Mouse (Mus musculus): ENCODE data around the gene Lrrc8c.

Lrrc8c gene

GRCm38 (mm10) chr5:105519096-105519975, at the start of gene Lrrc8c:
TSS of gene Lrrc8c (plus strand) at chr5:105519388.
- DNase-seq (ENCODE audit: low read depth, low spot score) = peak; percentile 70

DNA sequence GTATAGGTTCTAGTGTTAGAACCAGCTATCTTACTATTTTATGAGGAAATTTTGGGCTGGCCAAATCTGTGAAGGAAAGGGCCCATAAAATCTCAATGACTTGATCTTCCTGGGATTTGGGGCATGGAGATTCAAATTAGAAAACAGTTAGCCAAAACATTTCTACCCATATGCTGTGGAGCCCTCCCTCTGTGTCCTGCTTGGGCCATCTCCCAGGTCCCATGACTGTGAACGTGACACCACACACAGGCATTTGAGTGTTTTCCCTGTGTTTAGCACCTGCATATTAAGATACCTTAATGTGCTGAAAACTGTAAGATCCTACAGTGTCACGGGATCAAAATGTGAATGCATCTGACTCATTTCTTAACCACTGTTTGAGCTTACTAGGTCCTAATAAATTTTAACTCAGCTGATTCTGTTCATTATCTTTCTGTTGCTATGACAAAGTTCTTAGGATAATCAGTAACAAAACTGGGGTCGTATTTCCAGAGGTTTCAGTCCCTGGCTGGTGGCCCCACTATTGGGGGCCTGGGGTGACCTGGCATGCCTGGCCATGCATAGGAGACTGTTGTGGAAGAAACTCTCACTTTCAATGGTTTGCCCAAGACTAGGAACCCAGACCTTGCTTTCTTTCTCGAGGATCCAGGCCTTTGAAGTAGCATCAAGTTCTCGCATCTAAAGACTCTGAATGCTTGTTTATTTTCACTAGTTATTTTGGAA, 46.0 kb upstream of the Lrrc8c start:
- no peak for DNase-seq (ENCODE audit: low read depth, low spot score)

DNA sequence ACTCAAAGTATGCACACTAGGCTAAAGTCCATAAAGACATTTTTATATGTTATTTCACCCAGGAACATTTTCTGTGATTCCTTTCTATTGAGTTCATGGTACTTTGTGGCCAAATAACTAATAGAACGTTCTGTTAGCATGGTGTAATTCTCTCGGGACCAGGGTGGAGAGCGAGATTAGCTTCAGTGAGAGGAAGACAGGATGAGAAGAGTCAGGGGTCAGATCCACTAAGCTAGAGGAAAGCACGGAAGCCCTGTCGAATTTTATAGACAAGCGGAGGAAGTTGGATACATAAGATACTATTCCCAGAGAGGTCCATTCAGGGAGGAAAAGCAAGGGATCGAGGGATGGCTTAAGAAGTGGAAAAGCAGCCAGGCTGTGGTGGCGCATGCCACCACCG, 41.7 kb upstream of the Lrrc8c start:
- DNase-seq (ENCODE audit: low read depth, low spot score) = no peak

GRCm38 (mm10) chr5:105479673-105480072, 39.5 kb upstream of the Lrrc8c start:
- no peak for DNase-seq (ENCODE audit: low read depth, low spot score)

DNA sequence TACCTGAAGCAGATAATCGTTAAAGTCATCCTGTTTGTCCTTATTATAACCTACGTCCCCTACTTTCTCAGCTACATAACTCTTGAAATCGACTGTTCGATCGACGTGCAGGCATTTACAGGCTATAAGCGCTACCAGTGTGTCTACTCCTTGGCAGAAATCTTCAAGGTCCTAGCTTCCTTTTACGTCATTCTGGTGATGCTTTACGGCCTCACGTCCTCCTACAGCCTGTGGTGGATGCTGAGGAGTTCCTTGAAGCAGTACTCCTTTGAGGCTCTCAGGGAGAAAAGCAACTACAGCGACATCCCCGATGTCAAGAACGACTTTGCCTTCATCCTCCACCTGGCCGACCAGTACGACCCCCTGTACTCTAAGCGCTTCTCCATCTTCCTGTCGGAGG, 38.6 kb upstream of the Lrrc8c start:
- DNase-seq (ENCODE audit: low read depth, low spot score) = no peak

- DNase-seq (ENCODE audit: low read depth, low spot score) = no peak
These were observed 35.6 kb upstream of the Lrrc8c start for GRCm38 (mm10) chr5:105483632-105484031.

DNA sequence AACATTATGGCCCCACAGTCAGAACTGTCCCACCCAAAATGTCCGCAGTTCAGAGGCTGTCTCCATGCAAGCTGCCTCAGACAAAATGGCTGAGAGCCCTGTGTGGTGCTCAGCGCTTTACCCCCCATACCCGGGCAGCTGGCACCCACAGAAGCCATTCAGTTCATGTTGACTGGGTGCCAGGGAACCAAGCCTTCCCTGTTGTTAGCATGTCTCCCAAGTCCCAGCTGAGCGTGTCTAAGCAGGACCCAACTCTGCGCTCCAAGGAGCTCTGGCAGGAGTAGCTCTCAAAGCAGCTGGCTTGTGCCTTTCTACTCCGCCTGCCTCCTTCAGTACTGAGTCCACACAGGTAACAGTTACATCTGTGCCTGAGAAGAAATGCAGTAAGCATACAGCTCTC, 34.9 kb upstream of the Lrrc8c start:
- no peak for DNase-seq (ENCODE audit: low read depth, low spot score)

- DNase-seq (ENCODE audit: low read depth, low spot score) = no peak
These were observed 34.3 kb upstream of the Lrrc8c start for GRCm38 (mm10) chr5:105484891-105485290.

DNA sequence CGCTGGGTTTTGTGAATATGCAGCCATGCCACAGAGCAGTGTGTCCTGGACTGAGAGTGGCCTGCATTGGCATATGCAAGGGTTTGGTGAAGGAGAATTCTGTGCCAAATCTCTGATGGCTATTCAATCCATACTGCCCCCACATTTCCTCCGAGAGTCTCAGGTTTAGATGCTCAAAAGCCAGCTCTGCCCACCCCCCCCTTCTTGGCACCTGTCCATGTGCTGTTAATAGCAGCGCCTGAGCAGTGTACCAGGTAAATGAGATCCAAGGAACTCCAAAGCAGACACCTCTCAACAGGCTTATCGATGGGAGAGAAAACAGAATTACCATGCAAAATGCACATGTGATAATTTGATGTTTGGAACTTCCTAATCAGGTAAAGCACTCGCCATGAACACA, 29.0 kb upstream of the Lrrc8c start:
- DNase-seq (ENCODE audit: low read depth, low spot score) = no peak

- peak; percentile 40 for DNase-seq (ENCODE audit: low read depth, low spot score)
These were observed 27.8 kb upstream of the Lrrc8c start for GRCm38 (mm10) chr5:105491389-105491788.

DNA sequence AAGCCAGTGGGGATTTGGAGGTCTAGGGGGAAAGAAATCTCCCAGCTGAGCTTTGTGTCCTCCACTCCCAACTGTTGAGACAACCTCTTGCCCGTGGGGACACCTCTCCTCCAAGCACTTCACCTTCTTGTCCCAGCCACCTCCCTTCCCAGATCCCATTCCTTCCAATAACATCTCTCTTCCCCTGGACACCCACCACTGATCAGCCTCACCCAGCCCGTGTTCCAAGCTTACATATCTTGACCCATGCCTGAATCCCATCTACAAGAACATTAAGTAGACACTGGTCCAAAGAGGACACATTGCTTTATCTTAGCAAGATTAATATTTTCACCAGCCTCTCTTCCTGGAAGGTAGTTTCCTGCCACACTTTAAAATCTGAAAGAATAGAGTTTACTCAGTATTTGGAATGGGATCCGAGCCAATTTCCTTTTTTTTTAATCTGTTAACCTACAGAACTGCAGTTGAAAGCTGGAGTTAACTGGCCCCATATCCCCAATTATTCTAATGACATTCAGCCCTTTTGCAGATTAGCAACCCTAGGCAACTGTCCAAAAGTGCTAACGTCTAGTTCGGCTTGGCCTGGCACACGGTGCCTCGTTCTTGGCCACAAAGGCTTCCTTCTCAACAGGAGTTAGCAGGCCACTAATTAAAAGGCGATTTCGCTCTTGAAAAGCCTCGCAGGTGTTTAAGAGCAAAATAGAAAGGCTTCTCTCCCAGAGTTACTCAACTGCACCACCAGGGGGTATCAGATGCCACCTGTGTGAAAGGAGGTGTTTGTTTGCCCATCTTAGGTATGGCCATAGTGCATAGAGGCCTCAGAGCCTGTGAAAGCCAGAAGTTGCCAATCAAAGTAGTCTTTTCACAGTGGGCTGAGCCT, 26.6 kb upstream of the Lrrc8c start:
- no peak for DNase-seq (ENCODE audit: low read depth, low spot score)

- DNase-seq (ENCODE audit: low read depth, low spot score) = no peak
These were observed 25.8 kb upstream of the Lrrc8c start for GRCm38 (mm10) chr5:105493377-105493776.

- no peak for DNase-seq (ENCODE audit: low read depth, low spot score)
These were observed 24.8 kb upstream of the Lrrc8c start for GRCm38 (mm10) chr5:105494246-105494917.

DNA sequence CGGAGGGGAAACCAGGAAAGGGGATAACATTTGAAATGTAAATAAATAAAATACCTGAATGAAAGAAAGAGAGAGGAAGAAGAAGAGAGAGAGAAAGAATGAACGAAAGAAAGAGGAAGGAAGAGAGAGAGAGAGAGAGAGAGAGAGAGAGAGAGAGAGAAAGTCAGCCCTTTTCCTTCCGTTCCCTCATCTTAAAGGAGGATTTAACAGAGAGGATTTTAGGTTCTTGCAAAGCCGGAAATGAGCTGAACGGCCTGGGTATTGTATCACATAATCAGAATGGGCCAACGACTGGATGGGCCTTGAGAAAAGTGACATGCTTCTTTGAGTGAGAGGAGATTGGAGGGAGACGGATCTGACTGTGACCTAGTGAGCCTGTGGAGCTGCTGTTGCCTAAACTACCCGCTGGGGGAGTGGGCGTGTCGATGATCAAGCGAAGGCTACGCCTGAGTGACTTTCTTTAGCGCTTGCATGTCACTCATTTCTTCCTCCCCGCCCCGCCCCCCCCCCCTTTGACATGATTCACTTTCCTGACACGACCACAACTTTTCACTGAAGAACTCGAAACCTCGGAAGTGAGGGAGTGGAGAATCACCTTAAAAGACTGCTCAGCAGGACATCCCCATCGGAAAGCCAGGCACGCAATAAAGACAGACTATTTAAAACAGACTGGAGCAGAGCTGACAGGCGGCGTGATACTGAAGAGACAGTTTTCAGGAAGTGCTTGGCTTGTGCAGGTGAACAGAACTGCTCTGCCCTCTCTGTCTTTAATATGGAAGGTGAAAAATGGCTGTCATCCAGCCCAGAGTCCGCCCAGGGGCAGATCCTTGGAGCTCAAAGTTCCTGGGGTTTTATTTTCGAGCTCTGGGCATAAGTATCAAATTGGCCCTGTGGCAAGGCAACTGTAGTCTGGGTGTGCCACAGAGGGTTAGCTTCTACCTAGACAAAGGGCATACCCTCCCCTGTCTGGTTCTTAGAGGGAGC, 24.0 kb upstream of the Lrrc8c start:
- peak; percentile 84 for DNase-seq (ENCODE audit: low read depth, low spot score)

DNA sequence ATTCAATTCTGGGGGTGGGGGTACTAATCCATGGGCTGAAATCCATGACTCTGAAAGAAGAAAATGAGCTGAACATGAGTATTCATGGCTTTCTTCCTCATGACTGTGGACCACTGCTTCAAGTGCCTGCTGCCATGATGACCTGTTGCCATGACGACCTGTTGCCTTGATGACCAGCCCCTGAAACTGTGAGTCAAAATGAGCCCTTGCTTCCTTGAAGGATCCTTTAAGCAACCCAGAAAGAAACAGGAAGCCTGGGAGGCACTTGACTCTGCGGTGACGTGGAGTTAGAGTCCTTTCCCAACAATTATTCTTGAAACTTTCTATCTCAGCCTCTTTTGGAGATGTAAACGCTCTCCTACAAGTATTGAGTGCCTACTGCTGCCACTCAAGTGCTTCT, 23.1 kb upstream of the Lrrc8c start:
- DNase-seq (ENCODE audit: low read depth, low spot score) = no peak

DNA sequence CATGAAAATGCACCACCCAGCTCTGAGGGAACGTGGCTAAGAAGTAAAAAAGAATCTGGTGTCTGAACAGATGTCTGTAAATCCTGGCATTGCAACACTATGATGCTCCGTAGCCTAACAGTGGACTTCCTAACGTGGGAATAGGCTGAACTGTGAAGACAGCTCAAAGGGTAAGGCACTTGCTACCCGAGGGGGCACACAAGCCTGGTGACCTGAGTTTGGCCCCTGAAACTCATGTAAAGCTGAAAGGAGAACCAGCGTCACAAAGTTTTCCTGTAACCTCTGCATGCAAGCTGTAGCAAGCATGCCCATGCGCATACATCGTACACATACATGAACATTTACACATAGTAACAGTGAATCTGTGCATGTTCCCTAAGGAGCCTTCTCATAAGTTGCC, 22.6 kb upstream of the Lrrc8c start:
- DNase-seq (ENCODE audit: low read depth, low spot score) = no peak

- no peak for DNase-seq (ENCODE audit: low read depth, low spot score)
These were observed 20.7 kb upstream of the Lrrc8c start for GRCm38 (mm10) chr5:105498429-105499000.

DNA sequence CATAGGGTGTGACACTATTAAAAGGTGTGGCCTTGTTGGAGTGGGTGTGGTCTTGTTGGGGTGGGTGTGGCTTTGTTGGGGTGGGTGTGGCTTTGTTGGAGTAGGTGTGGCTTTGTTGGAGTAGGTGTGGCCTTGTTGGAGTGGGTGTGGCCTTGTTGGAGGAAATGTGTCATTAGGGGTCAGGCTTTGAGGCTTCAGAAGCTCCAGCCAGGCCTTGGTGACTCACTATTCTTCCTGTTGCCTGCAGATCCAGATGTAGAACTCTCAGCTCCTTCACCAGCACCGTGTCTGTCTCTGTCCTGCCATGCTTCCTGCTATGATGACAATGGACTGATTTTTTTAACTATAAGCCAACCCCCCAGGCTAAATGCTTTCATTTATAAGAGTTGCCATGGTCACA, 19.8 kb upstream of the Lrrc8c start:
- DNase-seq (ENCODE audit: low read depth, low spot score) = no peak

GRCm38 (mm10) chr5:105500132-105501121, 18.8 kb upstream of the Lrrc8c start:
- DNase-seq (ENCODE audit: low read depth, low spot score) = no peak

All from mesoderm, embryonic 11.5 days (tissue).